ENCODE assay signal across 31 mouse cellular contexts in genomic region chr9:78500386-78500785, GRCm38 (mm10). TPM values are rescaled to one million over a fixed set of nuclear protein-coding genes. Genes with fewer than 3 reads are reported as not detected.
DNase-seq lines count a peak whose midpoint lies in the region; ATAC-seq and TF ChIP-seq lines count a peak whose summit lies in the region.
"Had no signal": no experiment of that assay in that cellular context is flagged by ENCODE, and none has a peak within 500 bp of the region (broad histone marks: within the 10 kb centered on the region; RNA-seq: fewer than 3 reads in every experiment).

No protein-coding gene starts in this region.

- H3K4me2 ChIP-seq in heart, embryonic 14.5 days (ENCODE audit: low read length) = no peak overlapping the region
- H3K4me2 ChIP-seq: forebrain, embryonic 15.5 days; kidney, embryonic 15.5 days; neural tube, embryonic 15.5 days; stomach, embryonic 15.5 days had no signal

- intact Hi-C loops in heart, postnatal 25 days (cut with DNase I) = no loop called here
- intact Hi-C loops in heart, postnatal 14 days (cut with DNase I) = no loop called here

- H3K9ac ChIP-seq in heart, embryonic 14.5 days (ENCODE audit: low read length) = no peak overlapping the region
- no peak overlapping the region for H3K9ac ChIP-seq in ES-Bruce4 (ENCODE audit: low read depth, poor library complexity, severe bottlenecking)
- H3K9ac ChIP-seq: forebrain, embryonic 15.5 days; kidney, embryonic 15.5 days; liver, embryonic 14.5 days; neural tube, embryonic 15.5 days; stomach, embryonic 15.5 days had no signal

- H3K27me3 ChIP-seq in heart, embryonic 14.5 days (ENCODE audit: control insufficient read depth, insufficient read depth, low read length) = no peaks in the 10 kb centered on the region
- no peaks in the 10 kb centered on the region for H3K27me3 ChIP-seq in ES-Bruce4 (ENCODE audit: control insufficient read depth, insufficient read depth, low read length, poor library complexity, severe bottlenecking)
- H3K27me3 ChIP-seq: forebrain, embryonic 15.5 days; kidney, embryonic 15.5 days; neural tube, embryonic 15.5 days; stomach, embryonic 15.5 days had no signal

- no peak for ATAC-seq in heart, embryonic 14.5 days (ENCODE audit: insufficient number of reproducible peaks, insufficient read depth, low FRiP score, low read depth)
- ATAC-seq: forebrain, embryonic 15.5 days; hindbrain, embryonic 16.5 days had no signal

- no peak for TF ChIP-seq POLR2A in ES-Bruce4 (IDR thresholded peaks at IDR 0.05; ENCODE audit: insufficient read depth, low read length)

- peak overlapping the region; percentile 13 to 70; a peak in 3 of 4 replicates for H3K27ac ChIP-seq in heart, embryonic 14.5 days (replicated peaks in 1 of 2; ENCODE audit: control insufficient read depth in 1 of 2, insufficient read depth in 1 of 2, low read depth in 2 of 2, low read length in 2 of 2)
- H3K27ac ChIP-seq in ES-Bruce4 (ENCODE audit: insufficient read depth, low read length) = peak overlapping the region; percentile 12; the same call in 1 of the 2 replicates
- H3K27ac ChIP-seq: forebrain, embryonic 15.5 days; gastrocnemius, adult 2 months; kidney, embryonic 15.5 days; liver, embryonic 14.5 days; macrophage; neural tube, embryonic 15.5 days; stomach, embryonic 15.5 days had no signal

- DNase-seq in heart, adult 11 months = peak; percentile 62
- DNase-seq in heart, postnatal 25 days (ENCODE audit: low spot score) = no peak
- DNase-seq in heart, postnatal 14 days = no peak
- peak; percentile 49 for DNase-seq in R1 (ENCODE audit: low read depth, low spot score)
- DNase-seq in frontal cortex, postnatal 14 days (ENCODE audit: low spot score in 2 of 2) = no peak
- DNase-seq: adrenal gland, postnatal 14 days; B cell, adult 2 months; cerebellum, adult 11 months; cerebellum, adult 9-11 months; gastrocnemius, adult 2 months; gastrocnemius, postnatal 36 days; kidney, adult 18-20 months; kidney, postnatal 25 days; liver; lung, adult 2 months; lung, postnatal 10 days; midbrain, embryonic 14.5 days; right cerebral cortex, postnatal 25 days; thymus, postnatal 25 days had no signal

- TF ChIP-seq EP300 in ES-Bruce4 (IDR thresholded peaks at IDR 0.05; ENCODE audit: insufficient read depth, low read depth, low read length) = no peak

- H3K9me3 ChIP-seq in heart, embryonic 14.5 days (ENCODE audit: control insufficient read depth, low read length) = no peaks in the 10 kb centered on the region
- H3K9me3 ChIP-seq in ES-Bruce4 (replicated peaks; ENCODE audit: control insufficient read depth, insufficient read depth, low read length, poor library complexity, severe bottlenecking) = 0 out of 2 replicates have a peak, but pooled peaks cover 2% of the 10 kb centered on the region
- H3K9me3 ChIP-seq: forebrain, embryonic 15.5 days; kidney, embryonic 15.5 days; neural tube, embryonic 15.5 days; stomach, embryonic 15.5 days had no signal

- no peak overlapping the region for H3K4me3 ChIP-seq in heart, embryonic 14.5 days (ENCODE audit: control insufficient read depth in 1 of 2, insufficient read depth in 1 of 2, low read depth in 1 of 2, low read length in 2 of 2)
- H3K4me3 ChIP-seq in ES-Bruce4 (ENCODE audit: low read depth, low read length) = no peak overlapping the region
- H3K4me3 ChIP-seq: forebrain, embryonic 15.5 days; gastrocnemius, adult 2 months; kidney, embryonic 15.5 days; neural tube, embryonic 15.5 days; stomach, embryonic 15.5 days had no signal

- 9% methylated on average over 3 of the region's 3 CpGs for WGBS in heart, embryonic 14.5 days

- H3K4me1 ChIP-seq in heart, embryonic 14.5 days (ENCODE audit: control insufficient read depth in 2 of 2, insufficient read depth in 2 of 2, low read length in 2 of 2) = peaks cover 8 to 34% of the 10 kb centered on the region in 2 experiments; a peak in 3 of 4 replicates
- H3K4me1 ChIP-seq in ES-Bruce4 (ENCODE audit: control insufficient read depth, insufficient read depth, low read length) = no peaks in the 10 kb centered on the region
- H3K4me1 ChIP-seq: stomach, embryonic 15.5 days had no signal

- TF ChIP-seq CTCF in ES-Bruce4 (IDR thresholded peaks at IDR 0.05; ENCODE audit: low read depth, low read length) = no peak

- H3K36me3 ChIP-seq in heart, embryonic 14.5 days (ENCODE audit: control insufficient read depth, insufficient read depth, low read length) = no peaks in the 10 kb centered on the region
- no peaks in the 10 kb centered on the region for H3K36me3 ChIP-seq in ES-Bruce4 (ENCODE audit: control insufficient read depth, insufficient read depth, low read length, poor library complexity, severe bottlenecking)
- H3K36me3 ChIP-seq: forebrain, embryonic 15.5 days; kidney, embryonic 15.5 days; neural tube, embryonic 15.5 days; stomach, embryonic 15.5 days had no signal

RNA-seq across cellular contexts. Expression of gene Eef1a1, which starts 11.4 kb away (rescaled TPM):
- 1,000 to 10,000 TPM; 1,031 to 1,197 TPM for total RNA-seq in heart, postnatal 25 days (2021)
- 3,749 and 4,011 TPM in 2 replicates for polyA plus RNA-seq in heart, embryonic 14.5 days (2014; fragmentation: Nextera tagmentation; extraction: Ambion mirVana)
- 1,000 to 10,000 TPM; 1,986 to 2,287 TPM for total RNA-seq in heart, postnatal 14 days (2021)
- polyA plus RNA-seq in ES-Bruce4 (2011; ENCODE audit: insufficient read depth, insufficient read length, low read depth, missing spikeins) = 19,892 and 21,149 TPM in 2 replicates

RNA-seq across cellular contexts. Expression of gene Gm17324, which starts 51.8 kb away (rescaled TPM):
- not detected for total RNA-seq in heart, postnatal 25 days (2021)
- 0.78 and 0.88 TPM in 2 replicates for polyA plus RNA-seq in heart, embryonic 14.5 days (2014; fragmentation: Nextera tagmentation; extraction: Ambion mirVana)
- not detected for total RNA-seq in heart, postnatal 14 days (2021)
- not detected in 2 replicates for polyA plus RNA-seq in ES-Bruce4 (2011; ENCODE audit: insufficient read depth, insufficient read length, low read depth, missing spikeins)
- total RNA-seq: adrenal gland, postnatal 14 days; gastrocnemius, adult 2 months; gastrocnemius, postnatal 36 days; megakaryocyte-erythroid progenitor cell, adult 5-6 weeks; monocyte, adult 5-6 weeks had no signal
- polyA plus RNA-seq: intestine, embryonic 14.5 days; lung, adult 2 months; macrophage had no signal

RNA-seq across cellular contexts. Expression of gene Mto1, which starts 52.4 kb away (rescaled TPM):
- total RNA-seq in heart, postnatal 25 days (2021) = 10 to 100 TPM; 24.5 to 25.5 TPM
- 30.6 and 33.6 TPM in 2 replicates for polyA plus RNA-seq in heart, embryonic 14.5 days (2014; fragmentation: Nextera tagmentation; extraction: Ambion mirVana)
- total RNA-seq in heart, postnatal 14 days (2021) = 10 to 100 TPM; 20.6 to 23.5 TPM
- polyA plus RNA-seq in ES-Bruce4 (2011; ENCODE audit: insufficient read depth, insufficient read length, low read depth, missing spikeins) = 23.1 and 26.2 TPM in 2 replicates

RNA-seq across cellular contexts. Expression of gene Cgas, which starts 57.3 kb away (rescaled TPM):
- total RNA-seq in heart, postnatal 25 days (2021) = under 1 TPM; 0.45 to 0.55 TPM
- polyA plus RNA-seq in heart, embryonic 14.5 days (2014; fragmentation: Nextera tagmentation; extraction: Ambion mirVana) = 0.77 and 0.88 TPM in 2 replicates
- total RNA-seq in heart, postnatal 14 days (2021) = under 1 TPM; 0.45 to 0.68 TPM
- polyA plus RNA-seq in ES-Bruce4 (2011; ENCODE audit: insufficient read depth, insufficient read length, low read depth, missing spikeins) = 1.1 and 1.2 TPM in 2 replicates

Comparison
In these comparisons a context has a peak if more than half of its experiments do, and no peak if none do; other contexts are left out.
1. DNase-seq: peak in heart, adult 11 months (single experiment) and R1 (single experiment); none in heart, postnatal 25 days (single experiment), heart, postnatal 14 days (0 of 2) and frontal cortex, postnatal 14 days (0 of 2).